1 mouse cellular context compared by ENCODE assay signal in the genomic region with DNA sequence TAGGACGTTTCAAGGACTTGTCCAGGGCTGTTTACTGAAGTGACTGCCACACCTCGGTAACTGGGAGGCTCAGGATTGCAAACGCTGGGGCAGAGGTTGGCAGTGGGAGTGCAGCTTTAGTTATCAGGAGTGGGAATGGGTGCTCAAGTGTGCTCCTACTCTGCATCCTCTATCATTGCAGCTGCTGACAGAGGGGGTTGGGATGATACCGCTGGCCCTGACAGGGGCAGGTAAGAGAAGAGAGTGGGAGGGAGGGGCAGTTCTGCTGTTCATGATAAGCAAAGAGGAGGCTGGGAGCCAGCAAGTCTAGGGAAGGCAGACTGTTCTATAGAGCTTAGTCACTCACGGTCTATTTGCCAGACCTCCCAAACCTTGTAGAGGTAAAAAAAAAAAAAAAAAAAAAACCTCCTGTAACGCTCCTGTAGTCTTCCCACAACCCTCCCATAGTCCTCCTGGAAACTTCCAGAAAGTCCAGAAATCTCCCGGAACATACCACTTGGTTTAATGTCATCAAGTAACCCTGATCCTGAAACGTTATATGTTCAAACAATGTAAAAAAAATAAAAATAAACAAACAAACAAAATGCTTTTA.
TF ChIP-seq lines count a peak whose summit lies in the region.

No protein-coding gene starts in this region.

TF ChIP-seq in MEL, 35 proteins besides CTCF, POLR2A, EP300 and RAD21 (continued from another document):
- TF ChIP-seq ELF1 (IDR thresholded peaks at IDR 0.05; ENCODE audit: low read depth, low read length) (0 out of 2 replicates have a peak, but pooled peaks have one; percentile 29), NELFE (IDR thresholded peaks at IDR 0.05; ENCODE audit: low read depth, low read length) (no peak), MAX (IDR thresholded peaks at IDR 0.05; ENCODE audit: low read length) (no peak), USF2 (IDR thresholded peaks at IDR 0.05; ENCODE audit: borderline replicate concordance in 1 of 2, insufficient read depth in 1 of 2, low read depth in 1 of 2, low read length in 2 of 2) (no peak), TCF12 (IDR thresholded peaks at IDR 0.05; ENCODE audit: low read depth, low read length) (peak; percentile 95), POLR2AphosphoS5 (IDR thresholded peaks at IDR 0.05; ENCODE audit: borderline replicate concordance, low read depth, low read length) (no peak), GABPA (IDR thresholded peaks at IDR 0.05; ENCODE audit: low read depth, low read length) (no peak), MAFK (IDR thresholded peaks at IDR 0.05; ENCODE audit: borderline replicate concordance, low read depth, low read length) (no peak), KAT2A (conservative IDR thresholded peaks at IDR 0.05; ENCODE audit: low read depth, low read length) (no peak), MXI1 (IDR thresholded peaks at IDR 0.05; ENCODE audit: low read depth, low read length) (no peak), SMC3 (IDR thresholded peaks at IDR 0.05; ENCODE audit: low read depth, low read length) (no peak), HCFC1 (IDR thresholded peaks at IDR 0.05; ENCODE audit: low read depth, low read length) (no peak), CHD1 (IDR thresholded peaks at IDR 0.05; ENCODE audit: low read depth, low read length) (no peak)
